13 mouse cellular contexts compared by ENCODE assay signal in the genomic region with DNA sequence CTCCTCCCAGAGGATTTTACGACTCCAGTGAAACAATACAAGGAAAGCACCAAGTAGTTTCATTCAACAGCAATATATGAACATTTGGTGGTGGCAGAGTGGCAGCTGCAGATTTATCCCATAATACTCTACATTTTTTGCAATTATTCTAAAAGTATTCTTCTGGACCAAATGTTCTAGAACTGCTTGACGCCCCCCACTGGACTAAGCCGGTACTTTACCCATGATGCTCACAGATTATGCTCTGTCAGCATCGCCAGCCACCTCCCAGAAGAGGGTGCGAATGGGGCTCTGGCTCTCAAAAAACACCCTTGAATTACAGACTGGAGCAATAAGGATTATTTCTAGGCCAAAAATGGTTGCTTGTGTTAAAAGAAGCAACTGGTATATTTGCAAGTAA. TPM values are rescaled to one million over a fixed set of nuclear protein-coding genes. Genes with fewer than 3 reads are reported as not detected.
DNase-seq lines count a peak whose midpoint lies in the region; ATAC-seq and TF ChIP-seq lines count a peak whose summit lies in the region.
"Had no signal": no experiment of that assay in that cellular context is flagged by ENCODE, and none has a peak within 500 bp of the region (broad histone marks: within the 10 kb centered on the region; RNA-seq: fewer than 3 reads in every experiment).

No protein-coding gene starts in this region.

- peak; percentile 14 for DNase-seq in embryo, embryonic 10.5 days (ENCODE audit: low spot score)
- DNase-seq in embryo, embryonic 10 days (ENCODE audit: low spot score), result no peak
- DNase-seq in lung, embryonic 14.5 days, result no peak
- no peak for DNase-seq in lung, adult 2 months
- DNase-seq in ES-CJ7 (ENCODE audit: low read depth, low spot score), result peak; percentile 18
- DNase-seq in layer of hippocampus, adult 9-10 months (ENCODE audit: low spot score), result peak; percentile 71
- no peak for DNase-seq in c-Kit-positive CD71-positive TER-119-positive erythroid progenitor cells, embryonic 14.5 days (ENCODE audit: low spot score)
- DNase-seq: adrenal gland, postnatal 25 days; gastrocnemius, postnatal 14 days had no signal

- no peak for ATAC-seq in lung, embryonic 14.5 days (ENCODE audit: insufficient read depth)
- ATAC-seq in activated CD4-positive, CD25-positive, alpha-beta regulatory T cell, adult 4 months, result no peak

- no peak for TF ChIP-seq POLR2A in lung, adult 2 months (IDR thresholded peaks at IDR 0.05; ENCODE audit: borderline replicate concordance, extremely low read depth, low read depth, low read length)

- no peaks in the 10 kb centered on the region for H3K4me1 ChIP-seq in lung, embryonic 14.5 days (ENCODE audit: insufficient read depth)
- peaks cover 4% of the 10 kb centered on the region; the same call in 1 of the 2 replicates for H3K4me1 ChIP-seq in lung, adult 2 months (ENCODE audit: control insufficient read depth, insufficient read depth, low read length)
- H3K4me1 ChIP-seq: limb, embryonic 13.5 days had no signal

- no peaks in the 10 kb centered on the region for H3K27me3 ChIP-seq in lung, embryonic 14.5 days (ENCODE audit: insufficient read depth, low read length)
- H3K27me3 ChIP-seq: midbrain, embryonic 15.5 days had no signal

- no peaks in the 10 kb centered on the region for H3K9me3 ChIP-seq in lung, embryonic 14.5 days (ENCODE audit: low read depth, low read length)
- H3K9me3 ChIP-seq: limb, embryonic 13.5 days; midbrain, embryonic 15.5 days had no signal

- H3K9ac ChIP-seq in lung, embryonic 14.5 days, result no peak overlapping the region
- H3K9ac ChIP-seq: hindbrain, embryonic 14.5 days; limb, embryonic 13.5 days; midbrain, embryonic 15.5 days had no signal

- H3K27ac ChIP-seq in lung, embryonic 14.5 days (ENCODE audit: low read depth), result no peak overlapping the region
- H3K27ac ChIP-seq: hindbrain, embryonic 14.5 days; limb, embryonic 13.5 days had no signal

- peak; percentile 33 for TF ChIP-seq CTCF in lung, embryonic 14.5 days (IDR thresholded peaks at IDR 0.05; ENCODE audit: low read depth)
- no peak for TF ChIP-seq CTCF in lung, adult 2 months (IDR thresholded peaks at IDR 0.05; ENCODE audit: insufficient read depth, low read length)

- 57% methylated on average over 5 of the region's 5 CpGs for WGBS in lung, embryonic 14.5 days
- 56% methylated on average over 5 of the region's 5 CpGs for WGBS in lung, adult 2 months

- no peak overlapping the region for H3K4me3 ChIP-seq in lung, embryonic 14.5 days (ENCODE audit: low read depth, low read length)
- H3K4me3 ChIP-seq in lung, adult 2 months (replicated peaks; ENCODE audit: extremely low read depth, low read depth, low read length), result no peak overlapping the region
- H3K4me3 ChIP-seq: limb, embryonic 13.5 days; midbrain, embryonic 15.5 days had no signal

- H3K4me2 ChIP-seq in lung, embryonic 14.5 days, result no peak overlapping the region
- H3K4me2 ChIP-seq: hindbrain, embryonic 14.5 days; limb, embryonic 13.5 days; midbrain, embryonic 15.5 days had no signal

- H3K36me3 ChIP-seq in lung, embryonic 14.5 days (ENCODE audit: insufficient read depth), result no peaks in the 10 kb centered on the region
- H3K36me3 ChIP-seq: limb, embryonic 13.5 days; midbrain, embryonic 15.5 days had no signal

RNA-seq across cellular contexts. Expression of gene Mfsd6, which starts 8.2 kb away (rescaled TPM):
- 3.1 and 3.9 TPM in 2 replicates for polyA plus RNA-seq in lung, embryonic 14.5 days (2014; fragmentation: Nextera tagmentation; extraction: Ambion mirVana)
- polyA plus RNA-seq in lung, adult 2 months (2012; rRNA removed), result 18.3 and 23.2 TPM in 2 replicates
- polyA plus RNA-seq in activated CD4-positive, CD25-positive, alpha-beta regulatory T cell, adult 4 months (2017; shearing (Covaris generic)), result 1 to 10 TPM; 5.6 to 6.0 TPM

Comparison
In these comparisons a context has a peak if more than half of its experiments do, and no peak if none do; other contexts are left out.
1. DNase-seq: peak in embryo, embryonic 10.5 days (single experiment), ES-CJ7 (single experiment) and layer of hippocampus, adult 9-10 months (single experiment); none in embryo, embryonic 10 days (single experiment), lung, embryonic 14.5 days (single experiment), lung, adult 2 months (single experiment) and c-Kit-positive CD71-positive TER-119-positive erythroid progenitor cells, embryonic 14.5 days (single experiment).